Mouse (Mus musculus): ENCODE results near the gene Irx5. TPM values are rescaled to one million over a fixed set of nuclear protein-coding genes. Genes with fewer than 3 reads are reported as not detected.

Irx5 gene
- polyA plus RNA-seq, 1 experiment, result 34.3 TPM

- no peaks in the 10 kb centered on the region for H3K4me1 ChIP-seq (ENCODE audit: control insufficient read depth, insufficient read depth, low read length)
- TF ChIP-seq POLR2A (IDR thresholded peaks at IDR 0.05; ENCODE audit: borderline replicate concordance, extremely low read depth, low read depth, low read length) (no peak), CTCF (IDR thresholded peaks at IDR 0.05; ENCODE audit: insufficient read depth, low read length) (no peak)
- no peak for DNase-seq
- H3K4me3 ChIP-seq (replicated peaks; ENCODE audit: extremely low read depth, low read depth, low read length), result no peak overlapping the region
- 80% methylated on average over 6 of the region's 6 CpGs for WGBS
These were observed 56.2 kb downstream of the Irx5 start for GRCm38 (mm10) chr8:92413583-92413982.

GRCm38 (mm10) chr8:92420666-92421065 is 63.2 kb downstream of the Irx5 start:
- Histone ChIP-seq H3K4me3 (replicated peaks; ENCODE audit: extremely low read depth, low read depth, low read length) (no peak overlapping the region), H3K4me1 (ENCODE audit: control insufficient read depth, insufficient read depth, low read length) (no peaks in the 10 kb centered on the region)
- TF ChIP-seq POLR2A (IDR thresholded peaks at IDR 0.05; ENCODE audit: borderline replicate concordance, extremely low read depth, low read depth, low read length), result no peak
- no peak for TF ChIP-seq CTCF (IDR thresholded peaks at IDR 0.05; ENCODE audit: insufficient read depth, low read length)
- no peak for DNase-seq
- 79% methylated on average over 7 of the region's 7 CpGs for WGBS

Data from lung, adult 2 months (tissue).